Mouse (Mus musculus): ENCODE measurements around the gene Lrrc63.

- TF ChIP-seq CTCF (IDR thresholded peaks at IDR 0.05; ENCODE audit: borderline replicate concordance, control insufficient read depth, extremely low read depth, insufficient read depth, low read length, poor library complexity) = 0 out of 2 replicates have a peak, but pooled peaks have one; percentile 9
- peak; percentile 21; the same call in 1 of the 2 replicates for TF ChIP-seq POLR2A (IDR thresholded peaks at IDR 0.05; ENCODE audit: control insufficient read depth, extremely low read depth, insufficient read depth, low read length, poor library complexity)
Measured at GRCm38 (mm10) chr14:75068430-75069112, 62.1 kb downstream of the Lrrc63 start.

Measured in thymus, adult 2 months (tissue).